Mouse (Mus musculus) limb, embryonic 10.5 days (tissue): Measurements from ENCODE around the gene Tcf12. TPM values are rescaled to one million over a fixed set of nuclear protein-coding genes. Genes with fewer than 3 reads are reported as not detected.

Experiments used
- DNase-seq: peaks from one replicate; pipeline ENCODE4 v3.0.0-alpha.2; 2017; ENCODE audit warnings: low spot score
- H3K27ac ChIP-seq: fragments of 300-500 bp; sonication (generic); 2 replicates; pipeline ENCODE4 v1.5.1; 2016; ENCODE audit warnings: mild to moderate bottlenecking
- H3K27me3 ChIP-seq: fragments of 300-500 bp; sonication (generic); 2 replicates; pipeline ENCODE4 v1.6.1; 2016; ENCODE audit warnings: low read depth, mild to moderate bottlenecking; ENCODE audit not compliant: poor library complexity, severe bottlenecking
- H3K36me3 ChIP-seq: fragments of 300-500 bp; sonication (generic); 2 replicates; pipeline ENCODE4 v1.6.1; 2016; ENCODE audit warnings: mild to moderate bottlenecking, moderate library complexity
- H3K4me1 ChIP-seq: fragments of 300-500 bp; sonication (generic); 2 replicates; pipeline ENCODE4 v1.6.1; 2016
- H3K4me3 ChIP-seq: fragments of 300-500 bp; sonication (generic); 2 replicates; pipeline ENCODE4 v1.5.1; 2016; ENCODE audit warnings: mild to moderate bottlenecking, moderate library complexity
- H3K9me3 ChIP-seq: fragments of 300-500 bp; sonication (generic); replicated peaks from 2 replicates; pipeline ENCODE4 v1.6.1; 2016; ENCODE audit warnings: mild to moderate bottlenecking
- WGBS: fragments of 180-500 bp; shearing (Covaris S2); methylation state at CpG from one replicate; pipeline ENCODE4 v1.1.7; 2016; 5-methylcytosine and 5-hydroxymethylcytosine counted together
- polyA plus RNA-seq: library from polyadenylated mRNA; unstranded; fragments of >200 nt; fragmentation: Nextera tagmentation; extraction: Ambion mirVana; gene quantifications from 2 replicates; pipeline ENCODE4 v1.2.1, GENCODE M21; 2016

Tcf12 gene
- polyA plus RNA-seq, 1 experiment from 2014 or later: 216 TPM

- Histone ChIP-seq H3K4me3 (no peak overlapping the region), H3K27me3 (no peaks in the 10 kb centered on the region), H3K9me3 (no peaks in the 10 kb centered on the region), H3K4me1 (peaks cover 30% of the 10 kb centered on the region), H3K36me3 (no peaks in the 10 kb centered on the region), H3K27ac (no peak overlapping the region)
- DNase-seq: no peak
- WGBS: 38% methylated on average over 4 of the region's 4 CpGs
Measured at GRCm38 (mm10) chr9:71834707-71835106, 277.0 kb downstream of the Tcf12 start.

DNA sequence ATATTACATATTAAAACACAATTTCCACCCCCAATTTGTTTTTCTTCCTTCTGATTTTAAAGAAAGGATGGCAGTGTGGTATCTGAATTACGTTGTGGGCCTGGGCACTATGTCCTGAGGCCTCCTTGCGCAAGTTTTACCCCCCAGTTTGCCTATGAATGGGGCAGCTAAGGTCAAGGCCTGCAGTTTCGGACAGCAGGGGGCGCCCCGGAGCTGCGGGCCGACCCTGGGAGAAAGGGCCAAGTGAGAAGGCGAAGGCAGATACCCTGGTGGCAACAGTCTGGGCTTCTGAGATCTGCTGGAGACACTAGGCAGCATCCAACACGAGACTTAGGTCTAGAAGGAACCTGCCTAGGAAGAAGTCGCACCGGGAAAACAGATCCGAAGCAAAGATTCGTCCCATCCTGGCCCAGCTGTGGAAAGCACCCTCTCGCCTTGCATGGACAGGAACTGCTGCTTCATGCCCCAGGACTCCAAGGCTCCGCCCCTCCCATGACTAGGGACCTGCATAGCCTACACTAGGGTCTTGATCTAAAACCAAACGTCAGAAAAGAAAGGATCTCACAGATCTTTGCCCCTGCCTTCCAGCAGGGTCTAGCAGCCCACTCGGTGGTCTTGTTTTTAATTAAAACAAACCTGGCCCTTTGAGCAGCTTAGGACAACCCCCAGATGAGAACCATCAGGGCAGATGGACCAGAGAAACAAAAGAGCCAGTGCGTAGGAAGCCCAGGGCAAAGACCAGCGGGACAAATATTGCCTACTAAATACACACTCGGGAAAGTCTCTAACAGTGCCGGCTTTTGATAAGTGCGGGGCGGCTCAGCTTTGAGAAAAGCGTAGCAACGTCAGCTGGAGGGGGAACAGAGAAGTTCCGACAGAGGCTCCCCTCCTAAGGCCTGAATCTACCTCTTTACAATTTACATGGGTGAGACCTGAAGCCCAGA is 279.6 kb downstream of the Tcf12 start:
- H3K4me3 ChIP-seq: no peak overlapping the region
- H3K27me3 ChIP-seq: no peaks in the 10 kb centered on the region
- peak; percentile 82 for DNase-seq
- WGBS: 52% methylated on average over 26 of the region's 26 CpGs
- H3K9me3 ChIP-seq: no peaks in the 10 kb centered on the region
- no peaks in the 10 kb centered on the region for H3K36me3 ChIP-seq
- no peak overlapping the region; the same call in 1 of the 2 replicates for H3K27ac ChIP-seq
- peaks cover 29% of the 10 kb centered on the region for H3K4me1 ChIP-seq

GRCm38 (mm10) chr9:71830994-71831393 is 280.7 kb downstream of the Tcf12 start:
- no peak for DNase-seq
- no peaks in the 10 kb centered on the region for H3K9me3 ChIP-seq
- H3K27me3 ChIP-seq: no peaks in the 10 kb centered on the region
- H3K36me3 ChIP-seq: no peaks in the 10 kb centered on the region
- H3K4me1 ChIP-seq: peaks cover 27% of the 10 kb centered on the region
- no peak overlapping the region for H3K27ac ChIP-seq
- 90% methylated on average over 4 of the region's 4 CpGs for WGBS
- no peak overlapping the region for H3K4me3 ChIP-seq

DNA sequence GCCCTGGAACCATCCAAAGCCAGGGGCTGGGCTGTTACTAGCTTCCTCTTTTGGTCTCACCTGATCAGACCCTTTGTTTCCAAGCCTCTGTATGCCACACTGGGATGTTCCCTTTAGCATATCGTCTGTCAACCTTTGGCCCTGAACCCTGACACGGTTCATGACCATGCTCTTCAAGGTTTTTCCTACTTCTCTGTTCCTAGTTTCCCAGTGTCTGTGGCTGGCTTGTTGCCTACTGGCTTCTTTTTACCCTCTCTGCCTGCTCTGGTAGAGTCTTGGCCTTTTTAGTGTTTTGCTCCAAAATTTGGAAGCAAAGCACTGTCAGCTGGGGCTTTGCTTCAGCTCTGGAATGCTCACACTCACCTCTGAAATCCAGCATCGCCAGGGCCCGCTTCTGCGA is 281.3 kb downstream of the Tcf12 start:
- no peak overlapping the region for H3K4me3 ChIP-seq
- H3K36me3 ChIP-seq: no peaks in the 10 kb centered on the region
- peaks cover 22% of the 10 kb centered on the region for H3K4me1 ChIP-seq
- H3K27me3 ChIP-seq: no peaks in the 10 kb centered on the region
- no peak for DNase-seq
- WGBS: 88% methylated on average over 5 of the region's 5 CpGs
- H3K27ac ChIP-seq: 0 out of 2 replicates have a peak overlapping the region, but pooled peaks have one; percentile 11
- H3K9me3 ChIP-seq: no peaks in the 10 kb centered on the region

DNA sequence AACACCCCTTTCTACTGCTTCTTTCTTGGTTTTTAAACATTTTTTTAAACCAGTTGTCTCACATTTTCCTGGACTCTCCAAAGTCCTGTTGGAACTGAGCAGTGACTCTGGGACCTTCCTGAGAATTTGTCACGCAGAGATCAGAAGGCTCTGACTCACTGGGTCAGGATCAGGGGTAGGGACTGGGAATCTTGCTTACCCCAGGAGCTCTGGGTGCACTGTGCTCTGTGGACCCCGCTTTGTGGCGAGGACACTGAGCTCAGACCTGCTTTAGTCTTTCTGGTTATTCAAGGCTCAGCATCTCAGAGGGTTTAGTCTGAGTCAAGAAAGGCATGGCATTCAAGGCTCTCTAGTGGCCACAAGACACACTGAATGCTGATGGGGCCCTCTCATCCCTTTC is 281.9 kb downstream of the Tcf12 start:
- no peaks in the 10 kb centered on the region for H3K36me3 ChIP-seq
- no peaks in the 10 kb centered on the region for H3K9me3 ChIP-seq
- no peak overlapping the region for H3K4me3 ChIP-seq
- 84% methylated on average over 3 of the region's 3 CpGs for WGBS
- no peaks in the 10 kb centered on the region for H3K27me3 ChIP-seq
- peaks cover 16% of the 10 kb centered on the region for H3K4me1 ChIP-seq
- no peak for DNase-seq
- H3K27ac ChIP-seq: 0 out of 2 replicates have a peak overlapping the region, but pooled peaks have one; percentile 11

GRCm38 (mm10) chr9:71829137-71829536 is 282.5 kb downstream of the Tcf12 start:
- no peaks in the 10 kb centered on the region for H3K27me3 ChIP-seq
- no peaks in the 10 kb centered on the region for H3K36me3 ChIP-seq
- no peaks in the 10 kb centered on the region for H3K9me3 ChIP-seq
- H3K4me3 ChIP-seq: no peak overlapping the region
- WGBS: 41% methylated on average over 6 of the region's 6 CpGs
- peaks cover 15% of the 10 kb centered on the region for H3K4me1 ChIP-seq
- DNase-seq: no peak
- H3K27ac ChIP-seq: no peak overlapping the region

- 95% methylated on average over 5 of the region's 5 CpGs for WGBS
- Histone ChIP-seq H3K36me3 (no peaks in the 10 kb centered on the region), H3K9me3 (no peaks in the 10 kb centered on the region), H3K4me3 (no peak overlapping the region), H3K27ac (no peak overlapping the region), H3K4me1 (peaks cover 14% of the 10 kb centered on the region), H3K27me3 (no peaks in the 10 kb centered on the region)
- no peak for DNase-seq
Measured at GRCm38 (mm10) chr9:71827371-71827770, 284.3 kb downstream of the Tcf12 start.

DNA sequence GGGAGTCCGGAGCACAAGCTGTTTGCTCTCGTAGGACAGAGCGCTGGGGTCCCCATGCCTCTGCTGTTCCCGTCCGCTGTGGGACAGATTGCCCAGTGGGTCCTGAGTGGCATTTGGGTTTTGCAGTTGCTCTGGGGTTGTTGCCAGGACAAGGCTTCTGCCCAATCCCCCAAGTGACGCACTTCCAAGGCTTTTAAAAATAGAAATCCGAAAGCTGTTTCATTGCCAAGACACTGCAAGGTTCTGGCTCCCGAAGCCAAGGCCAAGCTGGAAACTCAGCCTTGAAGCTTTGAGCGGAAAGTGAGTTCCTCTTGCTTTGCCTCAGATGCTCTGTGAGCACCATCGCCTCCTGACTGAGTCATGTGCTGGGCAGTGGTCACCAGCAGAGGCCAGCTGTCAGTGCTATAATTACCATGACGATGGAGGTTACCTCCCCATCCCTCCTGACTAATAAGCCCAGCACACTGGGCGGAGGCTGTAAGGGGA is 285.6 kb downstream of the Tcf12 start:
- no peak overlapping the region for H3K27ac ChIP-seq
- WGBS: 80% methylated on average over 12 of the region's 12 CpGs
- no peak for DNase-seq
- no peaks in the 10 kb centered on the region for H3K27me3 ChIP-seq
- H3K4me3 ChIP-seq: no peak overlapping the region
- no peaks in the 10 kb centered on the region for H3K36me3 ChIP-seq
- peaks cover 7% of the 10 kb centered on the region for H3K4me1 ChIP-seq
- no peaks in the 10 kb centered on the region for H3K9me3 ChIP-seq

DNA sequence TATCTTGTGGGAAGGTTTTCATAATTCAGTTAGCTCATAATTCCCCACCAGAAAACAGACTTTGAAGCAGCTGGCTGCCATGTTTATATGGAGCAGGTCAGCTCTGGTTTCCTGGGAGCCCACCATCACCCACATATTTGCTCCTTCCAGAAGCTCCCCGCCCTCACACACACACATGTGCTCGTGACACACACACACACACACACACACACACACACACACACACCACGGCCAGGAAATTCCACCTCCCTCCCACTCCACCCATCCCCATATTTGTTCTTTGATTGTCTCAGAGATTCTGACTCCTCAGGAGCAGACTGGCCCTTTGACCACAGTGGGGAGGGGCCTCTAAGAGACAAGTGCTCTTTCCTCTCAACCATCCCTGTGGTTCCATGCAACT is 289.7 kb downstream of the Tcf12 start:
- H3K27me3 ChIP-seq: no peaks in the 10 kb centered on the region
- H3K9me3 ChIP-seq: no peaks in the 10 kb centered on the region
- no peak overlapping the region for H3K4me3 ChIP-seq
- no peak for DNase-seq
- no peaks in the 10 kb centered on the region for H3K36me3 ChIP-seq
- H3K27ac ChIP-seq: no peak overlapping the region
- H3K4me1 ChIP-seq: no peaks in the 10 kb centered on the region
- 89% methylated on average over 3 of the region's 3 CpGs for WGBS

GRCm38 (mm10) chr9:71818453-71818852 is 293.2 kb downstream of the Tcf12 start:
- H3K27ac ChIP-seq: no peak overlapping the region
- no peak for DNase-seq
- no peak overlapping the region for H3K4me3 ChIP-seq
- H3K4me1 ChIP-seq: no peaks in the 10 kb centered on the region
- H3K9me3 ChIP-seq: no peaks in the 10 kb centered on the region
- H3K27me3 ChIP-seq: no peaks in the 10 kb centered on the region
- H3K36me3 ChIP-seq: no peaks in the 10 kb centered on the region
- 87% methylated on average over 7 of the region's 7 CpGs for WGBS

DNA sequence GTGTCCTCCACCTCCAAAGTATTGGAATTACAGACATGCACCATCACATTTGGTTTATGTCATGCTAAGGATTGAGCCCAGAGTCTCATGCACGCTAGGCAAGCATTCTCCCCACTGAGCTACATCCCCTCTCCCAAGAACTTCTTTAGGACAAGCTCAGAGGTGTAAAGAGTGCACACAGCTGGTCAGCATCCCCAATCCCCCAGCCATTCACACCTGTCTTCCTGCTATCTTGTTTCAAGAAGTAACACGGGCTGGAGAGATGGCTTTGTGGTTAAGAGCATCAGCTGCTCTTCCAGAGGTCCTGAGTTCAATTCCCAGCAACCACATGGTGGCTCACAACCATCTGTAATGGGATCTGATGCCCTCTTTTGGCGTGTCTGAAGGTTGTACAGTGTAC is 295.6 kb downstream of the Tcf12 start:
- WGBS: 61% methylated on average over 3 of the region's 3 CpGs
- H3K9me3 ChIP-seq: no peaks in the 10 kb centered on the region
- H3K36me3 ChIP-seq: no peaks in the 10 kb centered on the region
- H3K27me3 ChIP-seq: no peaks in the 10 kb centered on the region
- no peak overlapping the region for H3K4me3 ChIP-seq
- no peak for DNase-seq
- no peak overlapping the region for H3K27ac ChIP-seq
- peaks cover 5% of the 10 kb centered on the region for H3K4me1 ChIP-seq

DNA sequence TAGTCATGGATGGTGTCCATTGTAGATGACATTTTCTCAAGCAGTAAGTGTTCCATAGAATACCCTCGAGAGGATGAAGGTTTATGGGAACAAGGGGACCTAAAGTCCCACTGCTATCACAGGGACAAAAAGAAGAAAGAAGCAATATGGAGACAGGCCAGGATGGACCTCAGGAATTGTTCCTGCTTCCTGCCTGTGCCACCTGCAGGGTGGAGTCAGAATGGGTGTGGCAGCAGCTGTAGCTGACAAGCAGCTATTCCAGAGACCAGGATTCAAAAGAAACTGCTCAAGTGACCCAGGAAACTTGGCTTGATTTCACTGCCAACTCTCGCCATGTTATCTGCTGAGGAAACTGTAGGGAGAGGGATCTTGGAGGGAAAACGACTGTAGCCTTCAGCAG is 298.1 kb downstream of the Tcf12 start:
- peaks cover 5% of the 10 kb centered on the region for H3K4me1 ChIP-seq
- DNase-seq: no peak
- no peak overlapping the region for H3K27ac ChIP-seq
- H3K4me3 ChIP-seq: no peak overlapping the region
- H3K27me3 ChIP-seq: no peaks in the 10 kb centered on the region
- no peaks in the 10 kb centered on the region for H3K9me3 ChIP-seq
- no peaks in the 10 kb centered on the region for H3K36me3 ChIP-seq
- 86% methylated on average over 3 of the region's 3 CpGs for WGBS

GRCm38 (mm10) chr9:71812914-71813313 is 298.8 kb downstream of the Tcf12 start:
- H3K36me3 ChIP-seq: no peaks in the 10 kb centered on the region
- peaks cover 6% of the 10 kb centered on the region for H3K4me1 ChIP-seq
- no peak overlapping the region for H3K27ac ChIP-seq
- WGBS: 62% methylated on average over 4 of the region's 4 CpGs
- no peaks in the 10 kb centered on the region for H3K9me3 ChIP-seq
- no peak for DNase-seq
- no peak overlapping the region for H3K4me3 ChIP-seq
- H3K27me3 ChIP-seq: no peaks in the 10 kb centered on the region
